Mouse (Mus musculus) small intestine, adult 2 months (tissue): ENCODE measurements around the gene Limch1.

ENCODE experiments used
- CTCF ChIP-seq: fragments of 200-500 bp; IDR thresholded peaks from 2 replicates; pipeline ENCODE4 v1.5.1; 2012; ENCODE audit warnings: low read depth, mild to moderate bottlenecking, control low read depth, inconsistent platforms, low read length, moderate library complexity, mixed read lengths; ENCODE audit not compliant: insufficient replicate concordance, insufficient read length; ENCODE audit errors: extremely low read depth
- POLR2A ChIP-seq: fragments of 200-500 bp; IDR thresholded peaks from 2 replicates; pipeline ENCODE4 v1.6.1; 2012; ENCODE audit warnings: low read depth, mild to moderate bottlenecking, control low read depth, inconsistent platforms, low read length, moderate library complexity

DNA sequence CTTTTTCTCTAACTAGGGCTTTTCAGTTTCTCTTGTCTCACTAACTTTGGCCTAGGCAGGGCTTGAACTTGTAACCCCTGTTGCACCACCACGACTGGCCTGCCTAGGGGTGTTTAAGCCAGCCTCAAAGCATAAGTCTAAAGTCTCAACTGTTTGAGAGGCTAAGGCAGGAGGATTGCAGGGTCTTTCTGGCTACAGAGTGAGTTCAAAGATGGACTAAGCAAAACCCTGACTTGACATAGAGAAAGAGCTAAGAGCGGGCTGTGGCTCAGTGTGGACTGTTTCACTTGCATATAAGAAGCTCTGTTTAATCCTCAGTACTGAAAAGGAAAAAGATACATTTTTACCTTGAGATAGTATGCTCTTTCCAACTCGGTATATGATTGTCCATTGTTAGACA is 268.3 kb downstream of the Limch1 start:
- TF ChIP-seq CTCF (no peak), POLR2A (no peak)
